18 mouse cellular contexts compared by ENCODE assay signal in the genomic region with DNA sequence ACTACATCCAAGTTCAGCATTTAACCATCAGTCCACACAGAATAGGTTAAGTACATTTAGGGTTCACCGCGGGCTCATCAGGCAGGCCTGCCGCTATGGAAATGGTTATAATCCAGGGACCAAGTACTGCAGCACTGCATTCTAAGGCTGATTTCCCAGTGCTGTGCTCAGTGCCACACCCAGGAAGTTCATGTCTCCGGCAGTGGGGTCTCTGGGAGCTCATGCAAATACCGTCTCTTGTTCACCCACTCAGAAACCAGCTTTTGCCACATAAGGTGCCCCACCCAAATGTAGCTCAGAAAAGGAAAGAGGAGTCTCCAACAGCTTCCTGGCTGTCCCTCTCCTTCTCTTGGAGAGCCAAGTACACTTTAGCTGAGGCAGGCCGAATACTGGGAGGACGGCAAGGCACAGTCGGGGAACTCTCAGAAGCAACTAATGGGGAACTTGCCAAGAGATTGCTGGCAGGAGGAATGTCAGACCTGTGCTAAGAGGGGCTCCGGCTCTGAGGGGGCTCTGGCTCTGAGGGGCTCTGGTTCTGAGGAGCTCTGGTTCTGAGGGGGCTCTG.
DNase-seq lines count a peak whose midpoint lies in the region; ATAC-seq and TF ChIP-seq lines count a peak whose summit lies in the region.
"Had no signal": no experiment of that assay in that cellular context is flagged by ENCODE, and none has a peak within 500 bp of the region (broad histone marks: within the 10 kb centered on the region; RNA-seq: fewer than 3 reads in every experiment).

No protein-coding gene starts in this region.

- no peak overlapping the region for H3K27ac ChIP-seq in heart, embryonic 12.5 days (ENCODE audit: poor library complexity, severe bottlenecking)
- H3K27ac ChIP-seq in lung, embryonic 14.5 days (ENCODE audit: low read depth) = no peak overlapping the region
- H3K27ac ChIP-seq in liver, embryonic 16.5 days (ENCODE audit: low read length) = no peak overlapping the region
- H3K27ac ChIP-seq: heart, embryonic 13.5 days; hindbrain, embryonic 10.5 days; liver, embryonic 14.5 days; stomach, postnatal 0 days had no signal

- H3K4me3 ChIP-seq in heart, embryonic 12.5 days = no peak overlapping the region
- H3K4me3 ChIP-seq in lung, embryonic 14.5 days (ENCODE audit: low read depth, low read length) = no peak overlapping the region
- H3K4me3 ChIP-seq in liver, embryonic 16.5 days (ENCODE audit: low read depth, low read length) = no peak overlapping the region
- H3K4me3 ChIP-seq: heart, embryonic 13.5 days; hindbrain, embryonic 10.5 days had no signal

- no peaks in the 10 kb centered on the region for H3K36me3 ChIP-seq in heart, embryonic 12.5 days
- no peaks in the 10 kb centered on the region for H3K36me3 ChIP-seq in lung, embryonic 14.5 days (ENCODE audit: insufficient read depth)
- no peaks in the 10 kb centered on the region for H3K36me3 ChIP-seq in liver, embryonic 16.5 days (ENCODE audit: control insufficient read depth, insufficient read depth)
- H3K36me3 ChIP-seq: heart, embryonic 13.5 days had no signal

- H3K27me3 ChIP-seq in heart, embryonic 12.5 days (replicated peaks) = 0 out of 2 replicates have a peak, but pooled peaks cover 3% of the 10 kb centered on the region
- H3K27me3 ChIP-seq in lung, embryonic 14.5 days (ENCODE audit: insufficient read depth, low read length) = no peaks in the 10 kb centered on the region
- no peaks in the 10 kb centered on the region for H3K27me3 ChIP-seq in liver, embryonic 16.5 days (ENCODE audit: control insufficient read depth, insufficient read depth, low read depth, low read length)
- H3K27me3 ChIP-seq: heart, embryonic 13.5 days had no signal

- no peaks in the 10 kb centered on the region for H3K9me3 ChIP-seq in heart, embryonic 12.5 days (replicated peaks)
- no peaks in the 10 kb centered on the region for H3K9me3 ChIP-seq in lung, embryonic 14.5 days (ENCODE audit: low read depth, low read length)
- no peaks in the 10 kb centered on the region for H3K9me3 ChIP-seq in liver, embryonic 16.5 days (replicated peaks; ENCODE audit: control insufficient read depth, low read length)
- H3K9me3 ChIP-seq: heart, embryonic 13.5 days; hindbrain, embryonic 10.5 days had no signal

- DNase-seq in heart, adult 11 months = peak; percentile 91
- DNase-seq in lung, embryonic 14.5 days = peak; percentile 62
- DNase-seq in lung, postnatal 14 days = no peak
- peak; percentile 16 for DNase-seq in WW6 (ENCODE audit: low read depth, low spot score)
- DNase-seq in cerebellum, adult 11-12 months = no peak
- DNase-seq in adrenal gland, postnatal 10 days = no peak
- DNase-seq: B cell, adult 2 months; cerebellum, postnatal 36 days; gastrocnemius, postnatal 25 days; kidney, adult 8-10 months; layer of hippocampus, postnatal 36 days; right cerebral cortex, adult 18-20 months had no signal

- ATAC-seq in heart, embryonic 12.5 days (ENCODE audit: insufficient number of reproducible peaks, low FRiP score) = no peak; the same call in 1 of the 2 replicates
- ATAC-seq in lung, embryonic 14.5 days (ENCODE audit: insufficient read depth) = no peak
- 0 out of 2 replicates have a peak, but pooled peaks have one; percentile 16 for ATAC-seq in liver, embryonic 16.5 days (ENCODE audit: low read depth)

- WGBS in heart, embryonic 12.5 days = 56% methylated on average over 9 of the region's 9 CpGs
- WGBS in lung, embryonic 14.5 days = 57% methylated on average over 9 of the region's 9 CpGs
- 52% methylated on average over 9 of the region's 9 CpGs for WGBS in liver, embryonic 16.5 days (ENCODE audit: insufficient replicate concordance)

- peaks cover 31% of the 10 kb centered on the region for H3K4me1 ChIP-seq in heart, embryonic 12.5 days (replicated peaks)
- no peaks in the 10 kb centered on the region for H3K4me1 ChIP-seq in lung, embryonic 14.5 days (ENCODE audit: insufficient read depth)
- H3K4me1 ChIP-seq in liver, embryonic 16.5 days (ENCODE audit: control insufficient read depth, low read depth, low read length) = no peaks in the 10 kb centered on the region

- H3K9ac ChIP-seq in heart, embryonic 12.5 days = no peak overlapping the region
- H3K9ac ChIP-seq in lung, embryonic 14.5 days = no peak overlapping the region
- no peak overlapping the region for H3K9ac ChIP-seq in liver, embryonic 16.5 days (ENCODE audit: low read depth, low read length)
- H3K9ac ChIP-seq: heart, embryonic 13.5 days; liver, embryonic 14.5 days had no signal

- H3K4me2 ChIP-seq in heart, embryonic 12.5 days = no peak overlapping the region
- H3K4me2 ChIP-seq in lung, embryonic 14.5 days = no peak overlapping the region
- no peak overlapping the region for H3K4me2 ChIP-seq in liver, embryonic 16.5 days (ENCODE audit: low read depth, low read length)
- H3K4me2 ChIP-seq: heart, embryonic 13.5 days had no signal

- no peak for TF ChIP-seq CTCF in lung, embryonic 14.5 days (IDR thresholded peaks at IDR 0.05; ENCODE audit: low read depth)

Comparison
In these comparisons a context has a peak if more than half of its experiments do, and no peak if none do; other contexts are left out.
1. DNase-seq: peak in heart, adult 11 months (single experiment), lung, embryonic 14.5 days (single experiment) and WW6 (single experiment); none in lung, postnatal 14 days (single experiment), cerebellum, adult 11-12 months (single experiment) and adrenal gland, postnatal 10 days (single experiment).